Mouse (Mus musculus) heart, postnatal 14 days (tissue): Measurements from ENCODE around the gene 1700019N19Rik. TPM values are rescaled to one million over a fixed set of nuclear protein-coding genes. Genes with fewer than 3 reads are reported as not detected.

Experiments used
- DNase-seq, 2 experiments: peaks; one replicate each; pipeline ENCODE4 v3.0.0; 2021 to 2022
- intact Hi-C: fragments of 180-260 bp; cut with DNase I; formaldehyde crosslinking; loops from one replicate; pipeline ENCODE4 v1.15.1; 2025
- total RNA-seq, 2 experiments: library from RNA; stranded (reverse); gene quantifications; 2 replicates each; pipeline ENCODE4 v1.2.3; 2021

The 1700019N19Rik gene
- total RNA-seq, 2 experiments from 2014 or later: not detected

GRCm38 (mm10) chr19:58810536-58810935 is 16.3 kb upstream of the 1700019N19Rik start:
- intact Hi-C loops: no loop called here
- no peak for DNase-seq

DNA sequence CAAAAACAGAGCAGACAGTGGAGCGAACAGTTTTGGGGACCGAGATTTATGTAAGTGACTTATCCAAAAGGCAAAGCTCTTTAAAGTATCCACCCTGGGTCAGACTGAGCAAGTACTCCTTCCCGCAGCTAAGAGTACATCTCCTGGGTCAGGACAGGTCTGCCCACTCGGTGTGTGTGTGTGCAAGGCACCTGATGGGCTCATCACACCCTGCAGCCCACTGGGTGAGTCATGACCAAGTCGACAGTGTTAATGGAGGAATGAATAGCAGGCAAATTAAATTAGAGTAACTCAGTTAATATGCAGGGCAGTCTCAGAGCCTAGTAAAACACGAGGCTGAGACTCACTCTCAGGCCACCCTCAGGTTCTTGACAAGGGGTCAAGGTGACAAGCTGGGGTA is 14.6 kb upstream of the 1700019N19Rik start:
- DNase-seq: no peak
- intact Hi-C loops: loop anchor here (5.0 kb wide), 1 partner anchor 388 kb away; no protein-coding TSS in a partner anchor

DNA sequence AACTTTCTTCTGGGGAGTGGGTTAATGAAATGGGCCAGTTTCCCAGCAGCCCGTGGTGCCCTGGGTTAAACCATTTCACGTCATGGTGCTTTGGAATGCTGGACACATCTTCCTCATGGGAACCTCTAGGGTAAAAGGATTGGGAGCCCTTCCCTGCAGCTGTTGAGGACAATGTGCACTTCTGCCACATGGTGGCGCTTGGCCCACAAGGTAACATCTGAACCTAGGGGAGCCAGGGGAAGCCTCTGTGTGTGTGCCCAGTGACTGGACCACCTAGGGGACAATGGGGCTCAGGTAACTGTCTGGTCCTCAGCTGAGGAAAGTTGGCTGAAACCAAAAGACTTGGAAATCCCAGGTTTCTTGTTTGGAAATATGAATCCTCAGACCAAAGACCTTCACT is 12.1 kb upstream of the 1700019N19Rik start:
- peak; percentile 79 to 87 for DNase-seq
- intact Hi-C loops: loop anchor here (1.0 to 5.0 kb wide), 4 partner anchors 16 to 391 kb away; no protein-coding TSS in a partner anchor

GRCm38 (mm10) chr19:58805191-58805779 is 11.0 kb upstream of the 1700019N19Rik start:
- intact Hi-C loops: loop anchor here (5.0 kb wide), 1 partner anchor 392 kb away; no protein-coding TSS in a partner anchor

GRCm38 (mm10) chr19:58795114-58795669 is 931 bp upstream of the 1700019N19Rik start:
- no peak for DNase-seq
- intact Hi-C loops: no loop called here

More at GRCm38 (mm10) chr19:58805191-58805779, 11.0 kb upstream of the 1700019N19Rik start:
- no peak for DNase-seq

- intact Hi-C loops: no loop called here
- no peak for DNase-seq
Observed at GRCm38 (mm10) chr19:58789194-58789593, 5.1 kb downstream of the 1700019N19Rik start.

- no peak for DNase-seq
- intact Hi-C loops: no loop called here
Observed at GRCm38 (mm10) chr19:58783938-58784337, 10.3 kb downstream of the 1700019N19Rik start.

DNA sequence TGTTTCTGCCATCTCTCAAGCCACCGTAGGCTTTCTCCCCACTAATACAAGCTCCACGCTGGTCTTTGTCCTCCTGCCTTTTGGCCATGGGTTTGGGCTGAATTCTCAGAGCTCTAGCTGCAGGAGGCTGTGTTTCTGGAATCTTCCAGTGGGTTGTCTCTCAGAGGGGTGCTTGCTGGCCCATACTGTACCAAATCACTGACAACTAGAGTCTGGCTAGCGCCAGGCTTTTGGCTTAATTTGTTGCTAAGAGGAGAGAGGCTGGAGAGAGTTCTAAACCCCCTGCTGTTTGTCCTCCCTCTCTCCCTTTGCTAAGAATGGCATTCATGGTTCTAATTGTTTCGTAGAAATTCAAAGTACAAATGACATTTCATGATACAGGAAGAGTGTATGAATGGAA is 12.7 kb downstream of the 1700019N19Rik start:
- intact Hi-C loops: no loop called here
- no peak for DNase-seq

GRCm38 (mm10) chr19:58776461-58776860 is 17.8 kb downstream of the 1700019N19Rik start:
- intact Hi-C loops: no loop called here
- no peak for DNase-seq

DNA sequence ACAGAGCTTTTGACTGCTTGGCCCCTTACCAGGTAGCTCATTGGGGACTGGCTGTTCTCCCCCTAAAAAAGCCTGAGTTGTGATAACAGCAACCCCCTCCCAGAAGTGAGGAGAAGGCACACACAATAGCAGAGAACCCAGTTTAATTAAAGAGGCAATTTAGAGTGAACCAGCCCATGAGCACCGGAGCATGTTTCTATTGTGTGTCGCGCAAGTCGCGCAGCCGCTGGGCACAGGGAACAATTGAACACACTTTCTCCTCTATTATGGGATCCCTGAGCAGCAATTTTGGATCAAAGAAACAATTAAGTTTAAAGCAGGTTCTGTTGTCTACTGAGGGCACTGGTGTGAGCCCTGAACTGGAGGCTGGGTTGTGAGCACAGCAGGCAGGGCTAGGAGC is 26.9 kb downstream of the 1700019N19Rik start:
- DNase-seq: no peak
- intact Hi-C loops: no loop called here

- peak; percentile 75 to 83 for DNase-seq
- intact Hi-C loops: loop anchor here (1.0 to 5.0 kb wide), 2 partner anchors 141 to 434 kb away; no protein-coding TSS in a partner anchor
Observed at GRCm38 (mm10) chr19:58762848-58763541, 31.3 kb downstream of the 1700019N19Rik start.

- intact Hi-C loops: loop anchor here (5.0 kb wide), 1 partner anchor 435 kb away; no protein-coding TSS in a partner anchor
- DNase-seq: no peak
Observed at GRCm38 (mm10) chr19:58762316-58762715, 31.9 kb downstream of the 1700019N19Rik start.

DNA sequence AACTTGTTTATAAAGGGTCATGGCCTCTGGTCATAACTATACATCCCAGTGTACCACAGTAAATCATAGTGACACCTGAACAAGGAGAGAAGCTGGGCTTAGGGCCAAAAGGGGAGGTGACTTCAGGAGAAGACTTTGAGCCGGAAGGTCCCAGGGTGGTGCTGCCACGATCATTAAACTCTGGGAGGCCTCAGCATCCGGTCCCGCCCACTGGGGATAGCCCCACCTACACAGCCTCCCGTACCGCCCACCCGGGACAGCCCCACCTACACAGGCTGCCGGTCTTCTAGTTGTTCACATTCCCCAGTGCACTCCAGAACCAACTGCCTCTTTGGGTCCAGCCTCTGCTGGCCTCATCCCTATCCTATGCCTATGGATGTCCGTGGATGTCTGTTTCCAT is 34.8 kb downstream of the 1700019N19Rik start, which contains the start of gene Pnliprp2:
Pnliprp2 (plus strand) TSS at position 297 of the 400 bp plus-strand sequence.
- intact Hi-C loops: no loop called here
- DNase-seq: no peak

DNA sequence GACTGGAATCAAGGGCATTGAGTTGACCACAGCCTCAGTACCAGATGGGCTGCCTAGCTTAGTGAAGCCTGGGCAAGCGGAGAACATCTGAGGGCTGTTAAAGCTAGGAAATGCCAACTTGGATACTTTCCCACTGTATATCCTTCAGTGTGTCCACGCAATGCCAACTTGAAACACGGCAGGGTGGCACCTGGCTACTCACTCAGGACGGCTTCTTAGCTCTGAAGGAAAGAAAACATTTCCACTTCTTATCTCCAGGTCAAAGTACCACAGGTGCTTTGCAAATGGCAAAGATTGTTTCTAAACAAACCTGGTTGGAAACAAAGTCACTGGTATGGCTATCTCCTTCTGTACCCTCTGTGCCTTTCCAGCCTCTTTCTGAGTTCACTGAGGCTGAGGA is 35.4 kb downstream of the 1700019N19Rik start:
- DNase-seq: no peak
- intact Hi-C loops: no loop called here

DNA sequence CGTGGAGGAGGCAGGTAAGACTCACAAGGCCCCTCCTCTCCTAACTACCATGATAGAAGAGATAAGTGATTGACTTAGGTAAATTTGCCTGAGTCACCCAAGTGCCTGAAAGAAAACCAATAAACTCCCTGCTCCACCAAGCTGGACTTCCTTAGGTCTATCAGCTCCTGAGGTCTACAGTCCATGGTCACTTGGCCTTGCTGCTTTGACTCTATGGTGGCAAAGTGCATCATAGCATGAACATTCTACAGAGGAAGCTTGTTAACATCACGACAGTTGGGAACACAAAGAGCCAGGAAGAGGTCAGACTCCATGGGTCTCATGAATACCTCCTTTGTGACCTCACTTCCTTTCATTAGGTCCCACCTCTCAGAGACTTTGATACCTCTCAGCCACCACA is 42.8 kb downstream of the 1700019N19Rik start:
- intact Hi-C loops: no loop called here
- DNase-seq: no peak

- DNase-seq: no peak
- intact Hi-C loops: no loop called here
Observed at GRCm38 (mm10) chr19:58750822-58751221, 43.4 kb downstream of the 1700019N19Rik start.

- intact Hi-C loops: no loop called here
- DNase-seq: no peak
Observed at GRCm38 (mm10) chr19:58747498-58748000, 46.7 kb downstream of the 1700019N19Rik start.

- intact Hi-C loops: no loop called here
- DNase-seq: no peak
Observed at GRCm38 (mm10) chr19:58743736-58744135, 50.5 kb downstream of the 1700019N19Rik start.

DNA sequence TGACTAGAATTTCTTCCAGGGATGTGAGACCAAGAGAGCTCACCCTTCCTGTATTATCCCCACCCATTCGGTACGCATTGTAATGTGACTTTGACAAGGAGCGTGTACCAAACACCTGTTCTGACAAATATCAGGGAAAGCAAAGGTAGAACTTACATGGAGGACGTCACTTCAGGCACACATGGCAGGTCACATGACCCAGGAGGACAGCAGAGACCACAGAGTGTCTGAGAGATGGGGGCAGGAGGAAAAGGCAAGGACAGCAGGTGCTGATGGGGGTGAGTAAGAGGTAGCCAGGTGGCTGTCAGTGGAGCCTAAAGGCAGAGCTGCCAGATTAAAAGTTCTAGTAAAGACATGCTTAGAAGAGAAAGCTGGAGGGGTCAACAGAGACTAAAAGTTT is 51.5 kb downstream of the 1700019N19Rik start:
- intact Hi-C loops: no loop called here

DNA sequence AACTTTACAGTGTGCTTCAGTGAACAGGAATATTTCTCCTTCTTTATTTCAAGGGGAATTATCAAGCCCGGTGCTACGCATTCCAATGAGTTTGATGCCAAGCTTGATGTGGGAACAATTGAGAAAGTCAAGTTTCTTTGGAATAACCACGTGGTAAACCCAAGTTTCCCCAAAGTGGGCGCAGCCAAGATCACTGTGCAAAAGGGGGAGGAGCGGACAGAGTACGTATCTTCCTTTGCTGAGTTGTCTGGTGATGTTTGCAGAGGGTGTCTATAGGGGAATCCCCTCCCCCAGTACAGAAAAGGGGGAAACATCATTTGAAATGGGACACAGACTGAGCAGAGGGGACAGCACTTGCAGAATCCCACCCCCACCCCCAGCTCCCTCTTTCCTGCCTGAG is 53.2 kb downstream of the 1700019N19Rik start:
- no peak for DNase-seq
- intact Hi-C loops: no loop called here

More for the DNA sequence above, 51.5 kb downstream of the 1700019N19Rik start:
- no peak for DNase-seq

DNA sequence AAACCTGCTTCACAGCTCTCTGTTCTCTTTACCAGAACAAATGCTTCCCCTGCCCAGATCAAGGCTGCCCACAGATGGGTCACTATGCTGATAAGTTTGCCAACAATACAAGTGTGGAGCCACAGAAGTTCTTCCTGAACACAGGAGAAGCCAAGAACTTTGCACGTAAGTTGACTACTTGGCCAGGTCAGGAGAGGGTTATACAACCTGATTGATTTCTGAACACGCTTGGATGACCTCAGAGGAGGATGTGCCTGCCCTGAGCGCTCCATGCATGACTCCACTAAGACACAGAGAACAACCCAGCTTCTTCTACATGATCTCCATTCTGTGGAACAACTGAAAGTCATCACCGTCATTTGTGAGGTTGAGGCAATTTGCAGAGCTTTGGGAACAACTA is 56.1 kb downstream of the 1700019N19Rik start:
- intact Hi-C loops: no loop called here
- DNase-seq: no peak
